Mouse (Mus musculus): ENCODE results near the gene Adgrg5. TPM values are rescaled to one million over a fixed set of nuclear protein-coding genes. Genes with fewer than 3 reads are reported as not detected.

Gene Adgrg5
- polyA plus RNA-seq, 1 experiment from 2014 or later = not detected

DNA sequence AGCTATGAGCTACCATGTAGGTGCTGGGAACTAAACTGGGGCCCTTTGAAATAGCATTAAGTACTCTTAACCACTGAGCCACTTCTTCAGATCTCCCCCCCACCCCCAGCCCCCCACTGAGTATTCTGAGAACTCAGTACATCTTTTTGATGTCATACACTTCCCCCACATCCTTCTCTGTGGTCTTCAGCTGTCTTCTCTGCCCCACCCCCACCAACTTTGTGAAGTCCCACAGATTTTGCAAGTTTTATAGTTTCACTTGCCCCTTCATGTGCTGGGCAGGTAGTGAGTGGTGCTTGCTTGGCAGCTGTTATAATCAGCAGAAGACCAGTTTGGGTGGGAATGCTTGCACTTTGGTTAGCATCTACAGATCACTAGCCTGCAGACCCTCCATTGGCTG, 4.2 kb upstream of the Adgrg5 start:
- H3K4me1 ChIP-seq = peaks cover 36% of the 10 kb centered on the region
- ATAC-seq (ENCODE audit: low FRiP score) = no peak
- no peak overlapping the region for H3K4me3 ChIP-seq (replicated peaks)

DNA sequence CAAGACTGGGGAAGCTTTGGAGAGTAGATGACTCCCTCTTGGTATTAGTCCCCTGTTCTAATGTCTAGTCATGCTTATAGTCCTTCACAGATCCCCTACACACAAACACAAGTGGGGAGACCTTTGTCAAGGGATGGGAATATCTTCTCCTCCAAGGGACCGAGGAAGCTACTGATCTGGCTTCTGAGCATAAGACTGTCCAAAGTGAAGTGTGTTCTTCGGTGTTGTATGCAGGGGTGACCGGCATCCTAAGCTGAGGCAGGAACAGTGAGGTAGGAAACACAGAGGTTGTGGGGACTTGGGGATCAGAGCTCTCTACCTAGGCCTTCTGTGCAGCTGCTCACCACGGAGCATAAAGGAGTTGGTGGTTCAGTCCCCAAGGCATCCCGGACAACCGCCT, 1.3 kb upstream of the Adgrg5 start:
- Histone ChIP-seq H3K27me3 (0 out of 2 replicates have a peak, but pooled peaks cover 6% of the 10 kb centered on the region), H3K9me3 (no peaks in the 10 kb centered on the region), H3K27ac (no peak overlapping the region), H3K4me2 (no peak overlapping the region), H3K4me1 (peaks cover 19% of the 10 kb centered on the region), H3K4me3 (replicated peaks) (no peak overlapping the region), H3K36me3 (replicated peaks) (no peaks in the 10 kb centered on the region), H3K9ac (no peak overlapping the region)
- 63% methylated on average over 6 of the region's 6 CpGs for WGBS
- ATAC-seq (ENCODE audit: low FRiP score) = no peak

More for the DNA sequence above, 4.2 kb upstream of the Adgrg5 start:
- H3K36me3 ChIP-seq (replicated peaks) = no peaks in the 10 kb centered on the region
- no peak overlapping the region for H3K27ac ChIP-seq
- H3K9ac ChIP-seq = no peak overlapping the region
- no peaks in the 10 kb centered on the region for H3K9me3 ChIP-seq
- H3K27me3 ChIP-seq = peaks cover 20% of the 10 kb centered on the region
- H3K4me2 ChIP-seq = no peak overlapping the region

DNA sequence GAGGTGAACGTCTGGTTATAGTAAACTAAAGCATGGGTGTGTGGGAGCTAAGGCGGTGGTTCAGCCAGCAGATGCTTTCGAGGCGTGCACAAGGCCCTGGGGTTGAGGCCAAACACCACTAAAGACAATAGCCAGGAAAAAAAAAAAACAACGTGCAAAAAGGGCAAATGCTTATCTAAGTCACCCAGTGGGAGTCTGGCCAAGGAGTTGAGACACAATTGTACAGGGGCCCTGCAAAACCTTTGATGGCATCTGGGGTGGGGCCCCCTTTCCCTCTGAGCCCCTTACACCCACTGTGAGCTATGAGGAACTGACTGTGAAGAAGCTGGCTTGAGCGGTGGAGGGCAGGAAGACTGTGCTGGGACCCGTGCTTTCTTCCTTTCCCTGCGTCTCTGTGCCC, 892 bp upstream of the Adgrg5 start:
- Histone ChIP-seq H3K9me3 (no peaks in the 10 kb centered on the region), H3K4me2 (no peak overlapping the region), H3K4me1 (peaks cover 14% of the 10 kb centered on the region), H3K27ac (no peak overlapping the region), H3K9ac (no peak overlapping the region), H3K4me3 (replicated peaks) (no peak overlapping the region), H3K27me3 (0 out of 2 replicates have a peak, but pooled peaks cover 5% of the 10 kb centered on the region), H3K36me3 (replicated peaks) (no peaks in the 10 kb centered on the region)
- WGBS = 31% methylated on average over 8 of the region's 8 CpGs
- no peak for ATAC-seq (ENCODE audit: low FRiP score)

DNA sequence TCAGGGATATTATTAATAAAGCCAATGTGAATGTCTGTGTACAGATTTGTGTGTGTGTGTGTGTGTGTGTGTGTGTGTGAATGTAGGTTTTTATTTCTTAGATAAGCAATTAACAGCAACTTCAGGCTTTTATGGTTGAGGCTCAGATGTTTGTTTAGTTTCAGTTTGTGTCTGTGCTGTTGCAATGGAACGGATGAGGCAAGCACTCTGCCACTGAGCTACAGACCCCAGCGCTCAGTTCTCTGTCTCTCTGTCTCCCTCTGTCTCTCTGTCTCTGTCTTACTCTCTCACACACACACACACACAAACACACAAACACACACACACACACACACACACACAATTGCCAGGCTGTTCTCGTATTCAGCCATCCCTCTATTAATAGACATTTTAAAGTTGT, 4.7 kb downstream of the Adgrg5 start:
- ATAC-seq (ENCODE audit: low FRiP score) = no peak
- H3K4me2 ChIP-seq = no peak overlapping the region
- no peak overlapping the region for H3K27ac ChIP-seq
- H3K4me3 ChIP-seq (replicated peaks) = no peak overlapping the region
- no peaks in the 10 kb centered on the region for H3K9me3 ChIP-seq
- WGBS = 87% methylated on average over 3 of the region's 3 CpGs
- no peaks in the 10 kb centered on the region for H3K27me3 ChIP-seq
- no peaks in the 10 kb centered on the region for H3K4me1 ChIP-seq
- no peaks in the 10 kb centered on the region for H3K36me3 ChIP-seq (replicated peaks)
- no peak overlapping the region for H3K9ac ChIP-seq

DNA sequence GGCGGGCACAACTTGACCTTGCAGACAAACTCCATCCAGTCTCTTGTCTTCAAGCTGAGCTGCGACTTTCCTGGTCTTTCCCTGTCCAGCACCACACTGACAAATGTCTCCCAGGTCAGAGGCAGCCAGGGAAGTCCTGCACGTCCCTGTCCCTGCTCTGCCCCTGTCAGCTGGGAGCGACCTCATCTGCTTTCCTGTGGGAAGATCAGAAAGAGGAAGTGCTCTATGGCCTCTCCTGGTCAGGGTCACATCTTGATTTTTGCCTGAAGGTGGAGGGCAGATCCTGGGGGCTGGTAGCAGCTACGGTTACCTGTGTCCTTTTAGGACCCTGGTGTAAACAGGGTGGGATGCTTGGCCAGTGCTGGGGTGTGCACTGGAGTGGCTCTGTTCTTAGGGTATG, 10.4 kb downstream of the Adgrg5 start:
- H3K4me2 ChIP-seq = no peak overlapping the region
- 69% methylated on average over 5 of the region's 5 CpGs for WGBS
- no peak overlapping the region for H3K4me3 ChIP-seq (replicated peaks)
- H3K4me1 ChIP-seq = no peaks in the 10 kb centered on the region
- no peaks in the 10 kb centered on the region for H3K36me3 ChIP-seq (replicated peaks)
- no peak overlapping the region for H3K9ac ChIP-seq
- H3K27ac ChIP-seq = no peak overlapping the region
- ATAC-seq (ENCODE audit: low FRiP score) = no peak
- 0 out of 2 replicates have a peak, but pooled peaks cover 7% of the 10 kb centered on the region for H3K27me3 ChIP-seq
- H3K9me3 ChIP-seq = no peaks in the 10 kb centered on the region

DNA sequence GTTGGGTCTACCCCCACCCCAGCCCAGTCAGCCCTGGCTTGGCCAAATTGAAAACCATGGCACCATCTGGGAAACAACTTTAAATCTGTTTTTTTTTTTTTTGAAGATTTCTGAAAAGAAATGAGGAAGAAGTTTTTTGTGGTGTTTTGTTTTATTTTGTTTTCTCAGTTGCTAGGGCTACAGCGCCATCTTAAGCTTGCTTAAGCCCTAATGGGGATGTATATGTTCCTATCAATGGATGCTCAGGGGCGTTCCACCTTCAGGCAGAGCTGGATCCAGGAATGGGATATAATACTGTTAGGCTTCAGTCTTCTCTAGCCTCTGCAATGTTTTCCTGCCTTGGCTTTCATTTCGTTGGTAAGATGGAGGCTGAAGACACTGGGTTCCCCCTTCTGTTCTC, 11.7 kb downstream of the Adgrg5 start:
- H3K4me3 ChIP-seq (replicated peaks) = no peak overlapping the region
- H3K36me3 ChIP-seq (replicated peaks) = no peaks in the 10 kb centered on the region
- no peaks in the 10 kb centered on the region for H3K9me3 ChIP-seq
- 82% methylated on average over 3 of the region's 3 CpGs for WGBS
- no peak overlapping the region for H3K27ac ChIP-seq
- ATAC-seq (ENCODE audit: low FRiP score) = no peak
- no peak overlapping the region for H3K9ac ChIP-seq
- H3K4me1 ChIP-seq = no peaks in the 10 kb centered on the region
- H3K27me3 ChIP-seq = 0 out of 2 replicates have a peak, but pooled peaks cover 7% of the 10 kb centered on the region
- H3K4me2 ChIP-seq = no peak overlapping the region

DNA sequence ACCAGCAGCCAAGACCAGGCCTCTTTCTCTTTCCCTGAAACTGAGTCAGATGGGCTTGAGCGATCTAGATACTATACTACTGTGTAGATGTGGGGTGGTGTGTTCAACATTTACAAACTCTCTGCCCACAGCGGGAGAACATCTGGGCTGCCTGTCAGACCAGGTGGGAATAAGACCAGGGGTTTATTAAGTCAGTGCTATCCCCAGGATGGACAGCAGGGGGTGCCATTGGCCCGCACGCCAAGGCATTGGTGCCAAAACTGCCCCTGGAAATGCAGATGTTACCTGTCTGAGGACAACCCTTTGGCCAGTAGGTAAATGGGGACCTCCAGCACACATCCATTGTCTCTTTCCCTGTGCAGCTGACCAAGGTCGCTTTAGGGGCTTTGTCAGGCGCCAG, 19.1 kb downstream of the Adgrg5 start:
- Histone ChIP-seq H3K36me3 (replicated peaks) (no peaks in the 10 kb centered on the region), H3K27ac (no peak overlapping the region), H3K4me2 (no peak overlapping the region), H3K9me3 (no peaks in the 10 kb centered on the region), H3K4me3 (replicated peaks) (no peak overlapping the region), H3K9ac (no peak overlapping the region), H3K27me3 (peaks cover 10% of the 10 kb centered on the region), H3K4me1 (peaks cover 6% of the 10 kb centered on the region)
- 11% methylated on average over 6 of the region's 6 CpGs for WGBS
- ATAC-seq (ENCODE audit: low FRiP score) = peak; percentile 17; the same call in 1 of the 2 replicates

DNA sequence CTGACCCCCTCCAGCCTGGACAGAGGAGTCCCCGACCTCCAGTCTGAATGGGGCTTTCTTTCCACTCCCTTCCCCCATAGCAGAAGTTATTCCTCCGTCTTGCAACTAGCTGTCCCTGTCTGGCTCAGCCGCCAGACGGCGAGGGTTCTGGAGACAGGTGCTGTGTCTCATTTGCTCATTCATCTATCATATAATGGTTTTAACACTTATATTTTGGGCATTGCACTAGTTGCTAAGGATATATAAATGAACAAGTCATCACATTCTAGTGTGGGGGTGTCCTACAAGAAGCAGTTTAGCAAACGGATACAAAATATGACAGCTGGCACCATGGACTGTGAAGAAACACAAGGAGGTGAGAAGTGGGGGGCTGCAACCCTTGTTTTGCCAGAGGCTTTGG, 21.7 kb downstream of the Adgrg5 start:
- no peak overlapping the region for H3K9ac ChIP-seq
- ATAC-seq (ENCODE audit: low FRiP score) = no peak
- no peak overlapping the region for H3K27ac ChIP-seq
- no peaks in the 10 kb centered on the region for H3K36me3 ChIP-seq (replicated peaks)
- no peak overlapping the region for H3K4me2 ChIP-seq
- H3K4me3 ChIP-seq (replicated peaks) = no peak overlapping the region
- 56% methylated on average over 6 of the region's 6 CpGs for WGBS
- peaks cover 10% of the 10 kb centered on the region for H3K27me3 ChIP-seq
- H3K4me1 ChIP-seq = peaks cover 6% of the 10 kb centered on the region
- H3K9me3 ChIP-seq = no peaks in the 10 kb centered on the region

DNA sequence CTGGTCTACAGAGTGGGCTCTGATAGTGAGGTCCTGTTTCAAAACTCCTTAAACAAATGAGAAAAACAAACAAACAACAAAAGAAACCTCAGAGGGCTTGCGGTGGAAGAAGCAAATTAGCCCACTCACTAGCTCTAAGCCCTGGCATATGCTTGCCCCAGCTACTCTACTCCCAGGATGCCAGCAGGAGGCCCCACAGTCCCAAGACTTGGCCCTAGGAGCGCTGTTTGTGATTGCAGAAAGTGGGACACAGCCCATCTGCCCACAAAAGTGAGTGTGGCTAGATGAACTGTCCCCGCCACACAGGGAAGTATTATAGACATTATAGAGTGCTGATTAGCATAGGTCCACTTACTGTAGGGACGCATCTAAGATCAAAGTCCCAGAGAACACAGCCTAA, 24.9 kb downstream of the Adgrg5 start:
- Histone ChIP-seq H3K4me1 (peaks cover 6% of the 10 kb centered on the region), H3K27me3 (no peaks in the 10 kb centered on the region), H3K36me3 (replicated peaks) (no peaks in the 10 kb centered on the region), H3K9me3 (no peaks in the 10 kb centered on the region), H3K4me2 (no peak overlapping the region), H3K27ac (no peak overlapping the region), H3K4me3 (replicated peaks) (no peak overlapping the region), H3K9ac (no peak overlapping the region)
- ATAC-seq (ENCODE audit: low FRiP score) = no peak
- WGBS = 77% methylated on average over 4 of the region's 4 CpGs

DNA sequence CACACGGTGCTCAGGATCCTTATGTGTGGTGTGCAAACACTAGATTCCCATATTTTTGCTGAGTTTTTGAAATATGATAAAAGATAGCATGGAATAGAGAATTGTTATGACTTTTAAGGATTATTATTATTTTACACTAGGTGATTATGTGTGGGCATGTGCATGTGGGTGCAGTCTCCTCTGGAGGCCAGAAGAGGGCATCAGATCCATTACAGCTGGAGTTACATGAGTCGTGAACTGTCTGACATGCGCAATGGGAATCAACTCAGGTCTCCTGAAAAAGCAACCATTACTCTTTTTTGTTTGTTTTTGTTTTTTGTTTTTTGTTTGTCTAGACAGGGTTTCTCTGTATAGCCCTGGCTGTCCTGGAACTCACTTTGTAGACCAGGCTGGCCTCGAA, 25.5 kb downstream of the Adgrg5 start:
- Histone ChIP-seq H3K27ac (no peak overlapping the region), H3K9ac (no peak overlapping the region), H3K27me3 (no peaks in the 10 kb centered on the region), H3K4me3 (replicated peaks) (no peak overlapping the region), H3K9me3 (no peaks in the 10 kb centered on the region), H3K4me2 (no peak overlapping the region), H3K36me3 (replicated peaks) (no peaks in the 10 kb centered on the region), H3K4me1 (peaks cover 6% of the 10 kb centered on the region)
- ATAC-seq (ENCODE audit: low FRiP score) = no peak
- 91% methylated on average over 4 of the region's 4 CpGs for WGBS

DNA sequence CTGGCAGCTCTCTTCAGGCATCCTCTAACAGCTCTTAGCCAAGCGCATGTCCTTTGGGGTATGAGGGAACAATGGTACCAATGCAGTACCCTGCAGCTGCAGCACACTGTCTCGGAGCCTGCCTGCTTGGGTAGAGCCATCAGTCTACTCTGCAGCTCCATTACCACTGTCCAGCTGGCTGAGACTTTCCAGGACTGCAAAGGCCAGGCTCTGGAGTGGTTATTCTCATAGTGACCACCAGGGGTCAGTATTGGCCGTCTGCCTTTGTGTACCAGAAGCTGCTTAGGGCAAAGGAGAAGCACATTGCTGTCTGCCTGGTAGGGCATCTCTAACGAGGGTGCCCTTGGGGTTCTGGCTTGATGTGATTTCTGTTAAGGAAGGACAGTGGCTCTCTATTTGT, 26.6 kb downstream of the Adgrg5 start:
- Histone ChIP-seq H3K4me1 (peaks cover 6% of the 10 kb centered on the region), H3K4me3 (replicated peaks) (no peak overlapping the region), H3K9ac (no peak overlapping the region), H3K4me2 (no peak overlapping the region), H3K27me3 (no peaks in the 10 kb centered on the region), H3K27ac (0 out of 2 replicates have a peak overlapping the region, but pooled peaks have one; percentile 5), H3K9me3 (no peaks in the 10 kb centered on the region), H3K36me3 (replicated peaks) (no peaks in the 10 kb centered on the region)
- ATAC-seq (ENCODE audit: low FRiP score) = peak; percentile 86
- 15% methylated on average over 4 of the region's 4 CpGs for WGBS

DNA sequence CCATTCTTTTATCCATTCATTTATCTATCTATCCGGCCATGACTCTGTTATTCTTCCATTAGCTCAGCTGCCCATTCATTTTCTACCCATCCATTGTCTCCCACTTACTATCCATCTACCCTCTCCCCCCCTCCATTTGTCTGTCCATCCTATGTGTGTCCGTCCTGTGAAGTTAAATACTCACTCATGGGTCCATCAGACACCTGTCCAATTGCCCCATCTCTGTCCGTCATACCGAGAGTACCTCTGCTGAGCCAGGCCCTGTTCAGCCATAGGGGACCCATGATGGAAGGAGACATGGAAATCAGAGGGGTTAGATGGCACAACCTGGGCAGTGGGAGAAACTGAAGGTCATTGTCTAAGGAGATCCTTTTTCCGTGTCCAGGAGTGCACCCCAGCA, 27.0 kb downstream of the Adgrg5 start:
- no peak overlapping the region for H3K9ac ChIP-seq
- peak; percentile 40 for ATAC-seq (ENCODE audit: low FRiP score)
- no peak overlapping the region for H3K27ac ChIP-seq
- no peaks in the 10 kb centered on the region for H3K36me3 ChIP-seq (replicated peaks)
- H3K4me2 ChIP-seq = no peak overlapping the region
- no peaks in the 10 kb centered on the region for H3K27me3 ChIP-seq
- WGBS = 78% methylated on average over 5 of the region's 5 CpGs
- H3K9me3 ChIP-seq = no peaks in the 10 kb centered on the region
- H3K4me1 ChIP-seq = peaks cover 6% of the 10 kb centered on the region
- no peak overlapping the region for H3K4me3 ChIP-seq (replicated peaks)

DNA sequence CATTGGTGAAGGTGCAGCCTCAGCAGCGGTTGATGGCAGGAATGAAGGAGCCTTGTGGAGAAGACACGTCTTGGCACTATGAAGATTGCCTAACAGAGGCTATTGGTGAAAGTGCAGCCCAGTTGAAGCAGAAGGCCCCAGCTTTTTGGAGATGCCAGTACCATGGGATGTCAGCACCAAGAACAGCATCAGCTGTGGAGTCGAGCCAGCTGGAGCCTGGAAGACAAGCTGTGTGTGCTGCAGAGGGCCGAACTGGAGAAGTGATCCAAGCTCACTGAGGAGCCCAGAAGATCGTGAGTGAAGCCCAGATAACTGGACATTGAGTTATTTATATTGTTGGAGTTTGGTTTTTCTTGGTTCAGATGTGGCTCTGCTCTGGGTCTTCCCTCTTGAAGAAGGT, 28.6 kb downstream of the Adgrg5 start:
- no peaks in the 10 kb centered on the region for H3K4me1 ChIP-seq
- H3K4me3 ChIP-seq (replicated peaks) = no peak overlapping the region
- no peak overlapping the region for H3K9ac ChIP-seq
- no peaks in the 10 kb centered on the region for H3K36me3 ChIP-seq (replicated peaks)
- no peak overlapping the region for H3K4me2 ChIP-seq
- no peak for ATAC-seq (ENCODE audit: low FRiP score)
- WGBS = 83% methylated on average over 5 of the region's 5 CpGs
- H3K9me3 ChIP-seq = no peaks in the 10 kb centered on the region
- H3K27me3 ChIP-seq = no peaks in the 10 kb centered on the region
- H3K27ac ChIP-seq = no peak overlapping the region

Data from forebrain, embryonic 12.5 days (tissue).